Mouse (Mus musculus) right cerebral cortex, postnatal 25 days (tissue): ENCODE results near the gene Cnih3.

Experiments
- DNase-seq: peaks from one replicate; pipeline ENCODE4 v3.0.0; 2022

The Cnih3 gene

DNA sequence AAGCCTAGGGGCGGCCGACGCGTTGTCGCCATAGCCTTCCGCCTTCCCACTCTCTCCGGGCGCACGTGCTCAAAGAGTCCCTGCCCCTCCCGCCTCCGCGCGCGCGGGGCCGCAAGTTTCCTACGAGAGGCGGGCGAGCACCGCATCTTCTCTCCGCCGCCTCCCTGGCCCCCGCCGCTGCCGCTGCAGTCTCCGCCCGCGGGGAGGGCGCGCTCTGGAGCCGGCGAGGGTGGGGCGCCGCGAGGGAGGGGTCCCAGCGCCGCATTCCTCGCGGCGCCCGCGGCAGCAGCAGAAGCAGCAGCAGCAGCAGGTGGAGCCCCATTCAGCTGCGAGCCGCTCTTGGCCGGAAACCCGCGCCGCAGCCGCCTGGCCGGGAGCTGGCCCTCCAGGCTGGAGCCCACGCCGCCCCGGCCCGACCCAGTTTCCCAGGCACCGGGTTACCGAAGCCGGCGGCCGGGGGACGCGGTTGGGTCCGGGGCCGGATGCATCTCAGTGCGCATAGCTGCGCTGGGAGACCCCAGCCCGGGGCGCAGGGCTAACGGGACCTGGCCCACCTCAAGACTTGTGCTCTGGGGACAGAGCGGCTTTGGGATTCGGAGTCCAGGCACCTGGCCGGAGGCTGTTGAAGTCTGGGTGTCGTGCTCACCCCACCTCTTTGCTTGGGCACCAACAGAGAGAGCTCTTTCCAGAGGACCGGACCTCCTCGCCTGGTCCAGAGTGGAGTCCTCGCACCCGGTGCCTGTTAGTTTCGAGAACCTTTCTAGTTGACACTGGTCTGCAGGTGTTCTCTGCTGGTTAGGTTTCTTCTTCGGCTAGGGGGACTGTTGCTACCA, at the start of gene Cnih3:
TSS of gene Cnih3 (plus strand) at position 262 of the 833 bp plus-strand sequence.
- peak; percentile 77 for DNase-seq

DNA sequence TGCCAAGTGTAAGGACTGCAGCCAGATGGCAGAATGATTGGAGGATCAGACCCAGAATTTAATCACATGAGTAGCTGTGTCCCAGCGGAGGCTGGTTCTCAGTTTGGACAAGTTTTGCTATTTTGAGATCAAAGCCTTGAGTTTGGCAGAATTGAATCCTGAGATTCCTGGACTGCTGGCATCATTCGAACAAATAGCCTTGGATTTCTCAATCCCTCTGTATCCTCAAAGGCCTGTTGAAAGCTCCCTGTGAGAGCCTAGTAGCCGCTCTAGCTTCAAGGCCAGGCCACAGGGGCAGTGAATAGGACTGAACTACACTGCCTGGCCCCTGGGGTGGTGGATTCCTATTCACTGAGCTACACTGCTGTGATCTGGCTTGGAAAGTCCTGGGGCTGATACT, 44.4 kb upstream of the Cnih3 start:
- no peak for DNase-seq

GRCm38 (mm10) chr1:181310712-181311111, 41.7 kb upstream of the Cnih3 start:
- DNase-seq = no peak

GRCm38 (mm10) chr1:181312115-181313045, 40.0 kb upstream of the Cnih3 start:
- DNase-seq = no peak

DNA sequence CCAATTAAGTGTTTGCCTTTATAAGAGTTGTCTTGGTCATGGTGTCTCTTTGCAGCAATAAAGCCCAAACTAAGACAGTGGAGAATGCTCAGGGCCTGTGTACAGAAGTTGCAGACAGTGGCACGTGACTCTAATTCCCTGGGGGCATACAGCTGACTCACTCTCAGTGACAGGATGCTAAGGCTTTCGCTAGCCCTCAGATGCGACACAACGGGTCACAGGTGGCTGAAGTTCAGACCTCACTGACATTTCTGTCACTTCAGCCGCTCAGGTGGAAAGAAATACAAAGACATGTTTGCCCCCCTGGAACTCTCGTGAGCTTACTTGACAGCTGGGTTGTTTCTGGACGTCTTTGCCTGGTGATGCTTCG, 39.4 kb upstream of the Cnih3 start:
- no peak for DNase-seq

DNA sequence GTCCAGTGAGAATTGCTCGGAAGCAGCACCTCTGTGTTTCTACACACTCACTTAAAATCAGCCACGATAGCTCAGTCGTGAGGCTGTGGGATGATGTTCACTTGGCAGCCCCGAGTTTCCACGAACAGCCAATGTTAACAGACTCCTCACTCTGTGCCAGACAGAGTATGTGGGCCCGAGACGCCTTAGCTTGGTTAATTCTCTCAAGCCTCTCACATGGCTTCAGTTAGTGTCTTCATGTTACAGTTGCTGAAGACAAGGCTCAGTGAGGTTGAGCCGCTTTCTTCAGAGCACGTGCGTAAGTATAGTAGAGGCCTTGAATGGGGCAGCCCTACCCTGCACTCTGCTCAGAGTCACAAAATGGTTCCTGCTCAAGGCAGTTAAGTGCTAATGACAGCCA, 38.1 kb upstream of the Cnih3 start:
- DNase-seq = no peak

GRCm38 (mm10) chr1:181315350-181315749, 37.1 kb upstream of the Cnih3 start:
- DNase-seq = no peak

DNA sequence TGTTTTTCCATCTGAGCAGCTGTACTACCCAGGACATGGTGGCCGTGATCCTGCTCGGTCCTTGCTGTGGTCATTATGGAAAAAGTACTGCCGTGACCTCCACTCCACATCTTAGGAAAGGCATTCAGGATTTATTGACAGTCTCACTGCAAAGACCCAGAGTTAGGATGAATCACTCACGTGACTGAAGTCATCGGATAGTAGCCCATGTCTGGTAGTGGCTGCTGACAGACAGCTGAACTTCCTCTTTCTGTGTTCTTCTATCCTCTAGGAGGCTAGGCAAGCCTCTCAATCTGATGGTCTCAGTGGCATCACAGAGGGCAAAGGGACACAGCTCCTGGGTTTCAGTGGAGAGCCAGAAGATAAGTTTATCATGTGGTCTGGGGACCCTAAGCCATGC, 35.9 kb upstream of the Cnih3 start:
- no peak for DNase-seq

GRCm38 (mm10) chr1:181319466-181319865, 33.0 kb upstream of the Cnih3 start:
- DNase-seq = no peak

DNA sequence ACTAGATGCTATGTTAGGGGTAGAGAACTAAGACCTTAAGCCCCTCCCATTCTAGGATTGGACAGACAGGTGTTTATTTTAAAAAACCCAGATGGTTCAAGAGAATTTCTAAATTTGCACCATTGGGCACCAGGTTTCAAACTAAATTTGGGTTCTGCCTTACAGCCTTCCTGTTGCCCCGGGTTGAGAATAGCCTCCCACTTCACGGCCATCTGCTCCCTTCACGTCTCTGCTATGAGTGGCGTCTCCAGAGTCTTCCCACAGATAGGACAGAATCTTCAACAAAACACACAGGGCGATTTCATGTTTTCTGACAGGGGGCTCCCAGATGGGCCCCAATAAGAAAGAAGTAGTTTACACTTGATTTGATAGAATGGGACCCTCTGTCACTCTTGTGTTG, 31.3 kb upstream of the Cnih3 start:
- DNase-seq = no peak

- no peak for DNase-seq
Measured at GRCm38 (mm10) chr1:181323134-181323533, 29.3 kb upstream of the Cnih3 start.

DNA sequence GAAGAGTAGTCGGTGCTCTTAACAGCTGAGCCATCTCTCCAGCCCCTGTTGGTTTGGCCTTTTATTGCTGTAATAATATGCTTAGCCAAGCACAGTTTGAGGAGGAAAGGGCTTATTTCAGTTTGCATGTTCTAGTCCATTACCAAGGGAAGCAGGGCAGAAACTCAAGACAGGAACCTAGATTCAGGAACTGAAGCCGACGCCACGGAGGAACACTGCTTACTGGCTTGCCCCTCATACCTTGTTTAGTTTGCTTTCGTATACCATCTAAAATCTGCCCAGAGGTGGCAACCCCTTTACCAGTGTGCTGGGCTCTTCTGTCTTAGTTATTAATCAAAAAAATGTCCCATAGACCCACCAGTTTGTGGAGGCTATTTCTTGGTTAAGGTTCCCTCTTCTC, 25.3 kb upstream of the Cnih3 start:
- no peak for DNase-seq

DNA sequence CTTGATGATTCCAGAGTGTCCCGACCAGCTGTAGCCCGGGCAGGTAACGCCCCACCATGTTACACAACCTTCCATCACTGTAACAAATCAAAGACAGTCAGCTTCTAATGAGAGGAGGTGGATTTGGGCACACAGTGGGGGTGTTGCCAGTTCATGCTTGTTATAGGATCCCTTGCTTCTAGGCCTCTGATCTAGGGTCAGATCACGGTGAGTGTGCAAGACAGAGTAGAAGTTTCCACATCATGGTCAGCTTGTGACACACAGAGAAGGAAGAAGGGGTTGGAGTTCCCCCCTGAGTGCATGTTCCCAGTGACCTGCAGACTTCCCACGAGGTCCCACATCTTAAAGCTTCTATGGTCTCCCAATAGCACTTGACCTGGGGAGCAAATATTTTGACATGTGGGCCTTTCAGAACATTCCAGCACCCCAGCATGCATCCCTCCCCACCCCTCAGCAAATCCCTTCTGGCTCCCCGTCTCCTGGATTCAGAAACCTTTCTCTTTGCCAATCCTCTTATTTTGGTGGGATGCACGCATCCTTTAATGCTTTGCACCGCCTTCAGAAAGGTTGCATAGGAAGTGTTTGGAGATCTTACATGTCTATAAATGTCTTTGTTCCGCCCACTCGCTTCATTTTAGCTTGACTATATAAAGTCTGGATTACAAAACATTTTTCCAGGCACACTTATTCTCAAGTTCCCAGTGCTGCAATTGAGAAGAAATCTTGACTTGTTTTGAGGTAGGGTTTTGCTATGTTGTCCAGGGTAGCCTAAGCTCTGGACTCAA, 24.6 kb upstream of the Cnih3 start:
- no peak for DNase-seq

DNA sequence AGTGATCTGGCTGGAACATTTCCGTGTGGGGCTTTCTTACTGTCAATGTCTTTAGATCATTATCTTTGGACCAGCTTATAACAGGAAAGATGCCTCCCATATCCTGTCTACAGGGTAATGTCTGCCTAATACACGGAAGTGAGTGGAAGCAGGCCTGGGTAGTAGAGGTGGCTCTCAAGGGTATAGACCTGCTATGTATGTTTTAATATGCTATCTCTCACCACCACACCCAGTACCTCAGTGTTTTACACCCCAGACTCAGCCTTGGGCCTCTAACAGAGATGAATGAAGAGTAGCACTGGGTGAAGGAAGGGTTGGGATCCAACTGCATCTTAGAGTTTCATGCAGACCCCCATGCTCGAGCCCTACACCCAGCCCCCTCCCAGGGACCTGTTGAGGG, 23.3 kb upstream of the Cnih3 start:
- no peak for DNase-seq

GRCm38 (mm10) chr1:181332597-181332996, 19.8 kb upstream of the Cnih3 start:
- DNase-seq = no peak

- no peak for DNase-seq
Measured at GRCm38 (mm10) chr1:181334329-181335018, 18.0 kb upstream of the Cnih3 start.

DNA sequence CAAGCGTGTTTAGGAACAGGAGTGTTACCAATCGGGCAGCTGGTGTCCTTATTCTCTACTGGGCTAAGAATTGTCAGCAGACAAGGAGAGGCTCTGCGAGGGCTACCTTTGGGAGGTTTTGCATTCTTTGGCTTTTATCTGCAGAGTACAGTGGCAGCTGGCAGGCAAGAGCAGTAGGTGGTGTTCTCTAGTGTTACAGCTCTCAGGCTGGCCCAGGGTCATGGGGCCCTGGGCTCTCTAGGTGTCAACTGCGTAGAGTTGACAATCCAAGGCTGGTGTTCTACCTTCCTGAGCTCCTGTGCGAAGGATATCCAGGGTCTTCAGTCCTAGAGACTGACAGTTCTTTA, 17.4 kb upstream of the Cnih3 start:
- DNase-seq = no peak

- DNase-seq = no peak
Measured at GRCm38 (mm10) chr1:181335388-181335787, 17.0 kb upstream of the Cnih3 start.

GRCm38 (mm10) chr1:181336857-181337256, 15.6 kb upstream of the Cnih3 start:
- no peak for DNase-seq

DNA sequence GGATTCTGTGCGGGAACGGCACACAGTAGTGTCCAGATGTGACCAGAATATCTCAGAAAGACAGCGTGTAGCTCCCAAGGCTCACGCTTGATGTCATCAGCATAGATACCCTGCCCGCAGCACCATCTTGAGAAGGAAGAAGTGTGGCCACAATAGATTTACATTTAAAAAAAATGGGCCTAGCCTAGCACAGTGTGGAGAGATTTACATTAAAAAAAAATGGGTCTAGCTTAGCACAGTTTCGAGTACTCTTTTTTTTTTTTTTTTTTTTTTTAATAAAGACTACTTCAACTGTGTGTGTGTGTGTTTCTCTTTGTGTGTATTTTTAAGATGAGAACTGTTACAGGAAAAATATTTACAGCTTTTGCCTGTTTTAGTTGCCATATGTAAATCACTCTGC, 13.3 kb upstream of the Cnih3 start:
- no peak for DNase-seq

GRCm38 (mm10) chr1:181345547-181345946, 6.9 kb upstream of the Cnih3 start:
- DNase-seq = no peak

GRCm38 (mm10) chr1:181352043-181352366, 423 bp upstream of the Cnih3 start:
- DNase-seq = no peak
